Mouse (Mus musculus) intestine, embryonic 15.5 days (tissue): Measurements from ENCODE around the gene Tbata. TPM values are rescaled to one million over a fixed set of nuclear protein-coding genes. Genes with fewer than 3 reads are reported as not detected.

Source experiments
- ATAC-seq: fragments of 200-750 bp; cut with Nextera tagmentation; 2 replicates; pipeline ENCODE4 v1.8.0; 2017; ENCODE audit warnings: moderate TSS enrichment, moderate library complexity
- H3K27ac ChIP-seq: fragments of 300-500 bp; sonication (generic); 2 replicates; pipeline ENCODE4 v1.5.1; 2015; ENCODE audit warnings: mild to moderate bottlenecking, inconsistent platforms
- H3K27me3 ChIP-seq: fragments of 300-500 bp; sonication (generic); replicated peaks from 2 replicates; pipeline ENCODE4 v1.6.1; 2015; ENCODE audit warnings: inconsistent platforms
- H3K36me3 ChIP-seq: fragments of 300-500 bp; sonication (generic); 2 replicates; pipeline ENCODE4 v1.6.1; 2015; ENCODE audit warnings: inconsistent platforms
- H3K4me1 ChIP-seq: fragments of 300-500 bp; sonication (generic); replicated peaks from 2 replicates; pipeline ENCODE4 v1.6.1; 2015; ENCODE audit warnings: inconsistent platforms
- H3K4me2 ChIP-seq: fragments of 300-500 bp; sonication (generic); replicated peaks from 2 replicates; pipeline ENCODE4 v1.6.1; 2015; ENCODE audit warnings: mild to moderate bottlenecking, inconsistent platforms
- H3K4me3 ChIP-seq: fragments of 300-500 bp; sonication (generic); replicated peaks from 2 replicates; pipeline ENCODE4 v1.5.1; 2015; ENCODE audit warnings: inconsistent platforms
- H3K9ac ChIP-seq: fragments of 300-500 bp; sonication (generic); 2 replicates; pipeline ENCODE4 v1.6.1; 2015; ENCODE audit warnings: inconsistent platforms
- H3K9me3 ChIP-seq: fragments of 300-500 bp; sonication (generic); 2 replicates; pipeline ENCODE4 v1.6.1; 2016; ENCODE audit warnings: inconsistent platforms
- WGBS: fragments of 180-500 bp; shearing (Covaris S2); methylation state at CpG from one replicate; pipeline ENCODE4 v1.1.7; 2015; 5-methylcytosine and 5-hydroxymethylcytosine counted together
- polyA plus RNA-seq: library from polyadenylated mRNA; unstranded; fragments of >200 nt; fragmentation: Nextera tagmentation; extraction: Ambion mirVana; gene quantifications from 2 replicates; pipeline ENCODE4 v1.2.1, GENCODE M21; 2015

The Tbata gene
- polyA plus RNA-seq = not detected in 2 replicates

- H3K4me2 ChIP-seq = no peak within 1 kb of the TSS
- H3K4me3 ChIP-seq = no peak within 1 kb of the TSS
- H3K27ac ChIP-seq = no peak within 1 kb of the TSS
- H3K27me3 ChIP-seq = no peaks in the 10 kb centered on the region
- ATAC-seq = no peak
- no peaks in the 10 kb centered on the region for H3K36me3 ChIP-seq
- peaks cover 7% of the 10 kb centered on the region; the same call in 1 of the 2 replicates for H3K4me1 ChIP-seq
- H3K9me3 ChIP-seq = no peaks in the 10 kb centered on the region
- H3K9ac ChIP-seq = no peak within 1 kb of the TSS
- 62% methylated on average over 3 of the region's 3 CpGs for WGBS
Measured at GRCm38 (mm10) chr10:61171654-61172053, at the start of gene Tbata. Tbata (plus strand) TSS chr10:61171954.

- 73% methylated on average over 3 of the region's 3 CpGs for WGBS
- Histone ChIP-seq H3K36me3 (peaks cover 4% of the 10 kb centered on the region; the same call in 1 of the 2 replicates), H3K4me3 (no peak overlapping the region), H3K9ac (no peak overlapping the region), H3K27ac (0 out of 2 replicates have a peak overlapping the region, but pooled peaks have one; percentile 1), H3K4me2 (no peak overlapping the region), H3K27me3 (no peaks in the 10 kb centered on the region), H3K4me1 (no peaks in the 10 kb centered on the region), H3K9me3 (no peaks in the 10 kb centered on the region)
- peak; percentile 94 for ATAC-seq
Measured at GRCm38 (mm10) chr10:61123276-61123913, 48.4 kb upstream of the Tbata start.

GRCm38 (mm10) chr10:61124462-61124861 is 47.3 kb upstream of the Tbata start:
- Histone ChIP-seq H3K36me3 (peaks cover 4% of the 10 kb centered on the region; the same call in 1 of the 2 replicates), H3K4me2 (no peak overlapping the region), H3K4me3 (no peak overlapping the region), H3K9me3 (no peaks in the 10 kb centered on the region), H3K9ac (no peak overlapping the region), H3K4me1 (no peaks in the 10 kb centered on the region), H3K27me3 (no peaks in the 10 kb centered on the region), H3K27ac (no peak overlapping the region)
- no peak for ATAC-seq
- WGBS = 86% methylated on average over 2 of the region's 2 CpGs

- Histone ChIP-seq H3K9ac (no peak overlapping the region), H3K4me1 (no peaks in the 10 kb centered on the region), H3K4me3 (no peak overlapping the region), H3K9me3 (no peaks in the 10 kb centered on the region), H3K27me3 (no peaks in the 10 kb centered on the region), H3K36me3 (no peaks in the 10 kb centered on the region), H3K4me2 (no peak overlapping the region), H3K27ac (no peak overlapping the region)
- no peak for ATAC-seq
- WGBS = 94% methylated on average over 1 of the region's 1 CpGs
Measured at GRCm38 (mm10) chr10:61128701-61129365, 42.9 kb upstream of the Tbata start.

GRCm38 (mm10) chr10:61130959-61131358 is 40.8 kb upstream of the Tbata start:
- no peaks in the 10 kb centered on the region for H3K36me3 ChIP-seq
- WGBS = 88% methylated on average over 3 of the region's 3 CpGs
- no peaks in the 10 kb centered on the region for H3K9me3 ChIP-seq
- no peak for ATAC-seq
- no peaks in the 10 kb centered on the region for H3K27me3 ChIP-seq
- H3K9ac ChIP-seq = no peak overlapping the region
- H3K4me3 ChIP-seq = no peak overlapping the region
- no peak overlapping the region for H3K4me2 ChIP-seq
- no peak overlapping the region for H3K27ac ChIP-seq
- no peaks in the 10 kb centered on the region for H3K4me1 ChIP-seq

- ATAC-seq = no peak
- Histone ChIP-seq H3K4me2 (no peak overlapping the region), H3K4me1 (no peaks in the 10 kb centered on the region), H3K27me3 (no peaks in the 10 kb centered on the region), H3K9ac (no peak overlapping the region), H3K27ac (no peak overlapping the region), H3K4me3 (no peak overlapping the region), H3K9me3 (no peaks in the 10 kb centered on the region), H3K36me3 (no peaks in the 10 kb centered on the region)
- 78% methylated on average over 4 of the region's 4 CpGs for WGBS
Measured at GRCm38 (mm10) chr10:61134041-61134440, 37.7 kb upstream of the Tbata start.

- no peak for ATAC-seq
- no peaks in the 10 kb centered on the region for H3K4me1 ChIP-seq
- H3K4me3 ChIP-seq = no peak overlapping the region
- H3K4me2 ChIP-seq = no peak overlapping the region
- no peak overlapping the region for H3K27ac ChIP-seq
- no peak overlapping the region for H3K9ac ChIP-seq
- WGBS = 57% methylated on average over 3 of the region's 3 CpGs
- H3K9me3 ChIP-seq = no peaks in the 10 kb centered on the region
- H3K27me3 ChIP-seq = no peaks in the 10 kb centered on the region
- no peaks in the 10 kb centered on the region for H3K36me3 ChIP-seq
Measured at GRCm38 (mm10) chr10:61135226-61135839, 36.4 kb upstream of the Tbata start.

GRCm38 (mm10) chr10:61137567-61137966 is 34.2 kb upstream of the Tbata start:
- Histone ChIP-seq H3K27ac (no peak overlapping the region), H3K4me2 (no peak overlapping the region), H3K9ac (no peak overlapping the region), H3K4me3 (no peak overlapping the region), H3K27me3 (no peaks in the 10 kb centered on the region), H3K4me1 (no peaks in the 10 kb centered on the region), H3K36me3 (no peaks in the 10 kb centered on the region), H3K9me3 (no peaks in the 10 kb centered on the region)
- 56% methylated on average over 1 of the region's 1 CpGs for WGBS
- no peak for ATAC-seq

GRCm38 (mm10) chr10:61143343-61143742 is 28.4 kb upstream of the Tbata start:
- no peak overlapping the region for H3K27ac ChIP-seq
- H3K4me3 ChIP-seq = no peak overlapping the region
- H3K27me3 ChIP-seq = no peaks in the 10 kb centered on the region
- H3K36me3 ChIP-seq = no peaks in the 10 kb centered on the region
- H3K4me1 ChIP-seq = peaks cover 5% of the 10 kb centered on the region
- H3K9ac ChIP-seq = no peak overlapping the region
- no peak overlapping the region for H3K4me2 ChIP-seq
- H3K9me3 ChIP-seq = no peaks in the 10 kb centered on the region
- no peak for ATAC-seq
- WGBS = 77% methylated on average over 2 of the region's 2 CpGs

- peak overlapping the region; percentile 96 for H3K4me2 ChIP-seq
- H3K4me3 ChIP-seq = peak overlapping the region; percentile 96
- H3K9ac ChIP-seq = peak overlapping the region; percentile 94
- peak overlapping the region; percentile 97 for H3K27ac ChIP-seq
- ATAC-seq = no peak
- no peaks in the 10 kb centered on the region for H3K36me3 ChIP-seq
- no peaks in the 10 kb centered on the region for H3K27me3 ChIP-seq
- no peaks in the 10 kb centered on the region for H3K9me3 ChIP-seq
- peaks cover 5% of the 10 kb centered on the region for H3K4me1 ChIP-seq
- WGBS = 0% methylated on average over 3 of the region's 3 CpGs
Measured at GRCm38 (mm10) chr10:61145766-61146118, 26.0 kb upstream of the Tbata start.

- peak; percentile 48 for ATAC-seq
- peak overlapping the region; percentile 96 for H3K4me3 ChIP-seq
- H3K27ac ChIP-seq = peak overlapping the region; percentile 97
- under 1% methylated on average over 53 of the region's 53 CpGs for WGBS
- H3K36me3 ChIP-seq = no peaks in the 10 kb centered on the region
- no peaks in the 10 kb centered on the region for H3K27me3 ChIP-seq
- H3K9ac ChIP-seq = peak overlapping the region; percentile 94
- H3K9me3 ChIP-seq = no peaks in the 10 kb centered on the region
- H3K4me2 ChIP-seq = peak overlapping the region; percentile 96
- H3K4me1 ChIP-seq = peaks cover 5% of the 10 kb centered on the region
Measured at GRCm38 (mm10) chr10:61146119-61146806, 25.5 kb upstream of the Tbata start.

- H3K9me3 ChIP-seq = no peaks in the 10 kb centered on the region
- peaks cover 5% of the 10 kb centered on the region for H3K4me1 ChIP-seq
- WGBS = 2% methylated on average over 14 of the region's 14 CpGs
- H3K9ac ChIP-seq = peak overlapping the region; percentile 94
- H3K4me2 ChIP-seq = peak overlapping the region; percentile 96
- H3K27me3 ChIP-seq = no peaks in the 10 kb centered on the region
- no peaks in the 10 kb centered on the region for H3K36me3 ChIP-seq
- peak overlapping the region; percentile 97 for H3K27ac ChIP-seq
- no peak; the same call in 1 of the 2 replicates for ATAC-seq
- peak overlapping the region; percentile 96 for H3K4me3 ChIP-seq
Measured at GRCm38 (mm10) chr10:61146807-61147156, 25.0 kb upstream of the Tbata start.
